Mouse (Mus musculus) R1 (cell line): ENCODE measurements at regions not wholly inside any gene's neighbourhood (a gene's known extent, or its start where the extent isn't known, plus 50 kb on each side); places are given as distances from the start of the nearest gene placed in this dataset.

Experiments used
- DNase-seq: peaks from one replicate; pipeline ENCODE4 v3.0.0-alpha.2; 2018; ENCODE audit warnings: low read depth, low spot score

DNA sequence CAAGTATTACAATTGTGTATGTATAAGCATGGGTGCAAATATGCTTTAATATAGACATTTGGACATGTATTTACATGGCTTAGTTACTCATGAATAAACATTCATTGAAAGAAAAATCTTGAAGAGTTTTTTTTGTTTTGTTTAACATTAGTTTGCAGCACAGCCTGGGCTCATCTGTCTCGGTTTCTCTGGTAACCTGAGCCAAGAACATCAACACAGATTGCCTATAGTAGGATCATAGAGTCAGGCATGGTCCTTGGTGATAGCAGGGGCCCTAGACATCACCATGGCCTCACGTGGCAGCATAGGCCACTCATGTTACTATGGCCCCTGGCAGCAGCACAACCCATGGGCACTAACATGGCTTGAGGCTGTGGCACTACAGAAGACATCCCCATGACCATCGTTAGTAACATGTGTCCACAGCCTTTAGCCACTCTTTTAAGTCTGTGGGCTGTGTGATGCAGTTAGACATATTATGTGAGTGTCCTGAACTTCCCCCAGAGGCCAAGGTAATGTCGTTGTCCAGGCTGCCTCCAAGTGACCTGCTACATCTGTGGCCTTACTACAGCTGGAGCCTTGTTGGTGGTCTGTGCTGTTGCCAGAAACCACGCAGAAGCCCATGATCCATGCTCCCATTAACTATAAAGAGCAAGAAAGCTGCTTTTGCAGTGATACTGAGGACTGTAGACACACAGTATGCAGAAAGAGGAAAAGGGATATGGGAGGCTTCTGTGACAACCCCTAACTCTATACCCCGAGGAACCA lies 499.9 kb upstream of the Mdga2 start:
- no peak for DNase-seq

GRCm38 (mm10) chr12:67721146-67721928 lies 499.0 kb upstream of the Mdga2 start:
- no peak for DNase-seq

- peak; percentile 77 for DNase-seq
These were observed 490.0 kb upstream of the Mdga2 start for GRCm38 (mm10) chr12:67712396-67712795.
